Mouse (Mus musculus): ENCODE data around the gene Hoxd8. TPM values are rescaled to one million over a fixed set of nuclear protein-coding genes. Genes with fewer than 3 reads are reported as not detected.

The Hoxd8 gene
- polyA plus RNA-seq, 1 experiment from 2014 or later = not detected

DNA sequence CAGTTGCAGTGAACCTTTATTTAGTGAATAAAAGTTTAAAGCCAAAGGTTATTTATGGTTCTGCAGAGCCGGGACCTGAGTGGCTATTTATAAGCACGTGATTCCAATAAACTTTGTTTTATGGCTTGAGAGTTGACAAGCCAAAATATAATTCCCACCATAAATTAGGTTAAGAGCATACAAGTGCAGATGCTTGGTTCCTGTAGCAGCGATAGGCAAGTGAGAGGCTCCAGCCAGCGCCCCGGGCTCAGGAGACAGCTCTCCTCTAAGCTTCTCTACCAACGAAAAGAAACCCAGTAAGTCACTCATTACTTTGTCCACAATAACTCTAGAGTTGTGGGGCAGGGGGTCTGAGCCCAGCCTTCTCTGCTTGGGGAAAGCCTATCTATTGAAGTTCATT, 17.5 kb downstream of the Hoxd8 start:
- Histone ChIP-seq H3K36me3 (ENCODE audit: inconsistent target) (no peaks in the 10 kb centered on the region), H3K27ac (no peak overlapping the region), H3K79me2 (ENCODE audit: inconsistent target) (no peaks in the 10 kb centered on the region), H3K4me3 (ENCODE audit: inconsistent target) (no peak overlapping the region)
- WGBS (ENCODE audit: missing documents) = 17% methylated on average over 6 of the region's 6 CpGs

DNA sequence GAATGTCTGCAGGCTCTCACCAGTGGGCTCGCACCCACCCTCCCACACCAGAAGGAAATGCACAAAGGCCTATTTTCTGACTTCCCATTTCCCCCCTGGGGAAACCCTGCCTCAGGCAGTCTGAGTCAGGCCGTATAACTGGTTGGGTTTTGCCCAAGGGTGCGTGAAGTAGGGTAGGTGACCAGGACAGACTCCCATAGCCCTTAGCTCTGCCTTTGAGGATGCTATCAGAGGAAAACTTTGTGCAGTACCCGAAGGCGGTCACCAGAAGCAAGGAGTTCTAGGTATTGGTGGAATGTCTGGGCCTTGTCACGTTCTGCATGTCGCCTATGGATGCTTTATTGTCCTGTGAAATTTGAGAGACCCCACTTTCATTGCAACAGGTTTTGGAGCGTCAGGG, 18.5 kb downstream of the Hoxd8 start:
- Histone ChIP-seq H3K79me2 (ENCODE audit: inconsistent target) (no peaks in the 10 kb centered on the region), H3K36me3 (ENCODE audit: inconsistent target) (no peaks in the 10 kb centered on the region), H3K27ac (no peak overlapping the region), H3K4me3 (ENCODE audit: inconsistent target) (no peak overlapping the region)
- 35% methylated on average over 8 of the region's 8 CpGs for WGBS (ENCODE audit: missing documents)

DNA sequence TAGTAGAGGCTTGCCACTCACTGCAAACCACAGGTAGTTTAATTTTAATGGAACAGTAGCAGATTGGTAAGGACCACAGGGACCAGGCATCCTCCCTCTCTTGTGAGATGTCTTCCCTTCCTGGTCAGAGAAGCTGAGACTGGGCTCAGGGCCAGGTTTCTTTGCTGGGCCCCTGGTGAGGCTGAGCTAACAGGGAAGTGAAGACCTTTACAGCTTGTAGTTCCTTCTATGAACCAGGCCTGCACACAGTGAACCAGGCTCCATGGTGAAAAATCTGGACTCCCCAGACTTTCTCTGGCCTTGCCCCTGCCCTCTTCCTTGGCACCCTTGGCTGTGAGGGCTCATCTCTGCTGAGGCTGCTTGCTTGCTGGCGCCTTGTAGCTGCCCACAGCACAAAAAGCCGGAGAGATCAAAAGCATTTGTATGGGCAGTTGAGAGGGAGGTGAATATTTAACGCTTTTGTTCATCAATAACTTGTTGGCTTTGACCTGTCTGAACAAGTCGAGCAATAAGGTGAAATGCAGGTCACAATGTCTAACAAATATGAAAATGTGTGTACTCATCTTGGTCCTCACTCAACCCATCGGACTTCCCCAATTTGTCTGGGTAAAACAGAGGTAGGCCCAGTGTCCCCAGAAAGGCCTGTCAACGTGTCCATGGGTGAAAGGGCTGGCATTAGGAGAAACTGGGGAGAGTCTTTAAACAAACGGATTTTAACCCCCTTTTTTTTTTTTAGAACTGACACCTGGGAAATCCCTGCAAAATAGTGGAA, 20.0 kb downstream of the Hoxd8 start:
- Histone ChIP-seq H3K36me3 (ENCODE audit: inconsistent target) (no peaks in the 10 kb centered on the region), H3K27ac (no peak overlapping the region), H3K79me2 (ENCODE audit: inconsistent target) (no peaks in the 10 kb centered on the region), H3K4me3 (ENCODE audit: inconsistent target) (no peak overlapping the region)
- 65% methylated on average over 7 of the region's 7 CpGs for WGBS (ENCODE audit: missing documents)

DNA sequence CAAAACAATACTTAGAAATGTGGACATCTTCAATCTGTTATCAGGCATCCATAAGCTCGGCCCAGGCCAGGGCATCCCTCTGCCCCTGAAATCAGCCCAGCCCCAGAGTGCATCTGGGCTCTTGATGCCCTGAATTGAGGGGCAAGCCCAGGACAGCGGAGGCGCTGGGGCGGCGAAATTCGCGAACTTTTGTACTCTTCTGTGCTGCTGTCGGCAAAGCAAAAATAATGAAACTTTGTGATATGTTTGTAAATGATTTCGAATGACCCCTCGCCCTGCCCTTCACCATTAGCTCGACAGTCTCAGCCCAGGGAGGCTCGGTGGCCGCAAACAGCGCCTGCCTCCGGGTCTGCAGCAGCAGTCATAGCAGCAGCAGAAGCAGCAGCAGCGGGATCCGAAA, 20.8 kb downstream of the Hoxd8 start:
- no peak overlapping the region for H3K27ac ChIP-seq
- 82% methylated on average over 17 of the region's 17 CpGs for WGBS (ENCODE audit: missing documents)
- H3K79me2 ChIP-seq (ENCODE audit: inconsistent target) = no peaks in the 10 kb centered on the region
- H3K36me3 ChIP-seq (ENCODE audit: inconsistent target) = no peaks in the 10 kb centered on the region
- H3K4me3 ChIP-seq (ENCODE audit: inconsistent target) = no peak overlapping the region

DNA sequence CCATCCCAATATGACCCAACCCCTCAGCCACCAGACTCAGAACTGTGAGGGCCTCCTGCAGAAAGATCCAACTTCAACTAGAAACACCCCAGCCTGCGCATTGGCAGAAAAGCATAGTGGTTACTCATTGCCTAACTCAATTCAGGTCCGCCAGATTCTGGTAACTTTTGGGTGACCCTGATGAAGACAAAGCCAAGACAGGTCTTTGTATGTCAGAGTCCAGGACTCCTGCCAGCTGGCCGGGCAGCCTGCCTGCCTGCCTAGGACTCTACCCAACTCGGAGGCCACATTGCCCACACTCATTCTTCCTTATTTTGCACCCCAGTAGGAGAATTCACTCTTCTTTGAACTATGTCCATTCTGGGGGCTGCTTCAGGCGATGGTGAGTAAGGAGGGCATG, 22.1 kb downstream of the Hoxd8 start, which contains the start of gene Gm28230:
Gene Gm28230, plus strand, starts transcription at position 178 of the 400 bp plus-strand sequence.
- Histone ChIP-seq H3K36me3 (ENCODE audit: inconsistent target) (no peaks in the 10 kb centered on the region), H3K27ac (no peak within 1 kb of the TSS), H3K79me2 (ENCODE audit: inconsistent target) (no peaks in the 10 kb centered on the region), H3K4me3 (ENCODE audit: inconsistent target) (no peak within 1 kb of the TSS)
- WGBS (ENCODE audit: missing documents) = 57% methylated on average over 5 of the region's 5 CpGs

DNA sequence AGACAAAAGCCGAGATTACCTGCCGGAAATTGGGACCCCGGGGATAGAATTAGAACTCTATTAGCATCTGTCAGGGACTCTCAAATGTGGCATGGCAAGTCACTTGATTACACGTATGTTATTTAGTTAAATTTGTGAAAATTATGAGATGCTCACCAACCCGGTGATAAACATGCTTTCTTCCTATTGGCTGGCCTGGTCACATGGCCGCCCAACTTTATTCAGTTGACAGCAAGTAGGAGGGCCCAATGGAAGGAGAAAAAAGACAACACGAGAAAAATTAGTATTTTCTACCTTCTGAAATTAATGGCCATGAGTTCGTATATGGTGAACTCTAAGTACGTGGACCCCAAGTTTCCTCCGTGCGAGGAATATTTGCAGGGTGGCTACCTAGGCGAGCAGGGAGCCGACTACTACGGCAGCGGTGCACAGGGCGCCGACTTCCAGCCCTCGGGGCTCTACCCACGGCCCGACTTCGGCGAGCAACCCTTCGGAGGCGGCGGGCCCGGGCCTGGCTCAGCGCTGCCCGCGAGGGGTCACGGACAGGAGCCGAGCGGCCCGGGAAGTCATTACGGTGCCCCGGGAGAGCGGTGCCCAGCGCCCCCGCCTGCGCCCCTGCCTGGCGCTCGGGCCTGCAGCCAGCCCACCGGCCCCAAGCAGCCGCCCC, 22.7 kb downstream of the Hoxd8 start:
- no peak overlapping the region for H3K4me3 ChIP-seq (ENCODE audit: inconsistent target)
- no peaks in the 10 kb centered on the region for H3K36me3 ChIP-seq (ENCODE audit: inconsistent target)
- WGBS (ENCODE audit: missing documents) = 11% methylated on average over 43 of the region's 43 CpGs
- no peak overlapping the region for H3K27ac ChIP-seq
- H3K79me2 ChIP-seq (ENCODE audit: inconsistent target) = no peaks in the 10 kb centered on the region

DNA sequence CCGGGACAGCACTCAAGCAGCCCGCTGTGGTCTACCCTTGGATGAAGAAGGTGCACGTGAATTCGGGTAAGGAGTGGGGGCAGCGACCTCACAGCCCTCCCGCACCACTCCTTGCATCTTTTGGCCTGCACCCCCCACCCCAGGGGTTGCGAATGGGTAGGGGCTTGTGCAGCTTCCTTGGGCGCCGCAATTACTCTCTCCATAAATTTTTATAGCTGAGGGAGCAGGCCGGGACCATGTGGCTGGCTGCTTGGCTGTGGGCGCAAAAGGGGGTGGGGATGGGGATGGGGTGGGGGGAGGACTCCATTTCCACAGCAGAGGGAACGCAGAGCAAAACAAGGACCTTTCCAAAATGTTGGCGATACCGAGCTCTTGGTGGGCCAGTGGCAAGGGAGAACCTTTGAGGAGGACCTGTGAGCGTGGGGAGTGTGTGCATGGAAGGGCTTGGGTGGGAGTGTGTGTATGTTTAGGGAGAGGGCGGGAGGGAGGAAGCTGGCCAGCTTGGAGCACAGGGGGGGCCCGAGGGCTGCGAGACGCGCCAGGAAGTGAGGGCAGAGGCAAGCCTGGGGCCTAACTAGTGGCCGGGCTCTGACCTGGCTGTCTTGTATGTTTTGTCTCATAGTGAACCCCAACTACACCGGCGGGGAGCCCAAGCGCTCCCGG, 23.4 kb downstream of the Hoxd8 start:
- H3K4me3 ChIP-seq (ENCODE audit: inconsistent target) = no peak overlapping the region
- 22% methylated on average over 25 of the region's 25 CpGs for WGBS (ENCODE audit: missing documents)
- no peaks in the 10 kb centered on the region for H3K36me3 ChIP-seq (ENCODE audit: inconsistent target)
- no peak overlapping the region for H3K27ac ChIP-seq
- no peaks in the 10 kb centered on the region for H3K79me2 ChIP-seq (ENCODE audit: inconsistent target)

DNA sequence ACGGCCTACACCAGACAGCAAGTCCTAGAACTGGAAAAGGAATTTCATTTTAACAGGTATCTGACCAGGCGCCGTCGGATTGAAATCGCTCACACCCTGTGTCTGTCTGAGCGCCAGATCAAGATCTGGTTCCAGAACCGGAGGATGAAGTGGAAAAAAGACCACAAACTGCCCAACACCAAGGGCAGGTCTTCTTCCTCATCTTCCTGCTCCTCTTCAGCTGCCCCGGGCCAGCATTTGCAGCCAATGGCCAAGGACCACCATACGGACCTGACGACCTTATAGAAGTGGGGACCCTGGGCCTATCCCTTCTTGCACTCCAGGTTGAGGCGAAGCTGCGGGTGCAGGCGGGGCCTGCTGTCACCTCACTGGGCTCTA, 23.9 kb downstream of the Hoxd8 start:
- H3K27ac ChIP-seq = no peak overlapping the region
- WGBS (ENCODE audit: missing documents) = 71% methylated on average over 12 of the region's 13 CpGs

DNA sequence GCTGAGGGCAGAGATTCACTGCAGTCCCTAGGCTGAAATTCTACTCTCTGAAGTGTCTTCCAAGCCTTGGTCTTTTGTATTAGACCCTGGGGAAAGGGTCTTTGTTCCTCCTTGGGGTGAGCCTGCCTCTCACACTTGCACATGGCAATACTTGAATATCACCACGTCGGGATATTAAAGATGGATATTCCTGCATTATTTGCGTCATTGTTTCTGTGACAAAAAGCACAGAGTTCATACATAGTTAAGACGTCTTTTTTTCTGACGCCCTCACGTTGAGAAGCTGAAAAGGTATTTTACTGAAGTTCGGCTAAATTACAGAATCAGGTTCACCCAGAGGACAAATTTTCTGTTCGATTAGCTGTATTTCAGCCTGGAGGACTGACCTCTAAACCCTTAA, 25.9 kb downstream of the Hoxd8 start:
- no peak overlapping the region for H3K27ac ChIP-seq
- 78% methylated on average over 8 of the region's 8 CpGs for WGBS (ENCODE audit: missing documents)

More for the DNA sequence above, 23.9 kb downstream of the Hoxd8 start:
- H3K36me3 ChIP-seq (ENCODE audit: inconsistent target) = no peaks in the 10 kb centered on the region
- H3K79me2 ChIP-seq (ENCODE audit: inconsistent target) = no peaks in the 10 kb centered on the region
- no peak overlapping the region for H3K4me3 ChIP-seq (ENCODE audit: inconsistent target)

DNA sequence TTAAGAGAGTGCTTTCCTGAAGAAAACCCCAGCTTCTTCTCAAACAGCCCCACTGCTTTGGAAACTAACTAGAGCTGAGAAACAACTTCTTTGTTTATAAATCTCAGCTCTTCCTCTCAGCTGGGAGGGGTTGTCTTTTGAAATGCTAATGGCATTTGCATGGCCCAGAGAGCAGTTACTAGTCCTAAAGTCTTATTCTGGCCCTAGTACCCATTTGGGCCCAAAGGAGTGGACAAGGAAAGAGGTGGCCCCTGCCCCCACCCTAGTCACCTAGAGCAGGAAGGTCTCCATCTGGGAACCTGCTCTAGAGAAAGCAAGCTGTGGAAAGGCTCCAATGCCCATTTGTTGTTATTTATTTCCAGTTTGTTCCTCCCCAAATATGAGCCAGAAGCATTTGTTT, 26.6 kb downstream of the Hoxd8 start:
- H3K4me3 ChIP-seq (ENCODE audit: inconsistent target) = no peak overlapping the region
- no peaks in the 10 kb centered on the region for H3K79me2 ChIP-seq (ENCODE audit: inconsistent target)
- H3K27ac ChIP-seq = no peak overlapping the region
- H3K36me3 ChIP-seq (ENCODE audit: inconsistent target) = no peaks in the 10 kb centered on the region

More for the DNA sequence above, 25.9 kb downstream of the Hoxd8 start:
- Histone ChIP-seq H3K36me3 (ENCODE audit: inconsistent target) (no peaks in the 10 kb centered on the region), H3K79me2 (ENCODE audit: inconsistent target) (no peaks in the 10 kb centered on the region), H3K4me3 (ENCODE audit: inconsistent target) (no peak overlapping the region)

DNA sequence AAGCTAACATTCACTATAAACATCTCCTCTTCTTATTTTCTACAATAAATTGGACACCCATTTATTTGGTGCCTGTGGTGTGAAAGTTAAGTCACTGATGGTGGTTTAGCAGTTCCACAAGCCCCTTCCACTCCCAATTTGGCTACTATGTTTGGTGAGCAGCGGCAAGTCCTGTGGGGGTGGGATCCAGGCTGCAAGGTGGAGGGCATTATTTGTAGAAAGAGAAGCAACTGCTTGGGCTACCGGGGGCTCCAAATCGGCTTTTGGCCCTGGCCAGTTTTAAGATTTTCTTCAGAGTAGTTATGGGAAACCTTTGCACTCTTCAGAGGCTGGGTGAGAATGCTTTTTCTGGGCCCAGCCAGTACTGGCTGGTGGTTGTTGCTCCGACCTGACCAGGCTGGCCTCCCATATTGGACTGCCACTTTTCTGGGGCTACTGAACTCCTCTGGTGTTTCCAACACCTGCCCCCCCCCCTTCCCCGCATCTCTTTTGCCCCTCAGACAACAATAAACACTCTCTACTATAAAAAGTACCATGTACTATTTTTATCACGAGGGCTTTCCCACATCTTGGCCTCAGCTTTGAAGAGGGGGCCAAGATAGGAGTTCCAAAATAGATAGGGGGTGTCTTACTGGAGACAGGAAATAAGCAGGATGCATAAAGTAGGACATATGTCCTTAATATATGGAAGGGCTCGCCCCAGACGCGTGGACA, 27.5 kb downstream of the Hoxd8 start:
- H3K36me3 ChIP-seq (ENCODE audit: inconsistent target) = no peaks in the 10 kb centered on the region
- no peak overlapping the region for H3K4me3 ChIP-seq (ENCODE audit: inconsistent target)
- 44% methylated on average over 9 of the region's 9 CpGs for WGBS (ENCODE audit: missing documents)
- H3K79me2 ChIP-seq (ENCODE audit: inconsistent target) = no peaks in the 10 kb centered on the region
- H3K27ac ChIP-seq = no peak overlapping the region

DNA sequence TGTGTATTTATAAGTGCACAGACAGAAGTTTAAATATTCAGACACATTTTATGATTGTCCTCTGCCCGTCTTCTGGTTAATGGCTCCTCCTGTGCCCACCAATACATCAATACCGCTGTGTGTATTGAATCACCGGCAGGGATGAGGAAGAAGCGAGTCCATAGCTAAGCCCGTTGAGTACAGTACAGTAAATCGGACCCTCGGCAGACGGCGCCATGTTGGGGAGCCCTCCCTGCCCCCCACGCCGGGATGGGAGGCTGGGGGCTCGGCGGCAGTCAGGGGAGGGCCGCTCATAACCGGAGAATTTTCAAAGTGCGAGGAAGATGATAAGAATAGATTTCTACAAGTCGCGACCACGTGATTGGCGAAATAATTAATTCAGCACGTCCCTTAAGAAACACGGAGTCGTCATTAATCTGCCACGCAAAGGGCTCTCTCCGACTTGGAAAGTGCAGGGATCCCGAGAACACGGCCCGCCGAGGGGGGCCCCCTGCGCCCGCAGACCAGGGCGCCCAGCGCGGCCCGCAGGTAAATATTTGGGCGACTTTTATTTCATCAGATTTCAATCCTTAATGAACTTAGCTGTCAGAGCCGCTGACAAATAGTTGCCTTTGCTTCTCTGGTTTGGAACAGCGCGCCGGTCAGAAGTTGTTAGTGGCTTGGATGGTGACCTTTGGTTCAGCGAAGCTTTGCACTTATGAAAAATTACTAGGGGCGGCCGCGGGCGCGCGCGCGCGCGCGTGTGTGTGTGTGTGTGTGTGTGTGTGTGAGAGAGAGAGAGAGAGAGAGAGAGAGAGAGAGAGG, 28.3 kb downstream of the Hoxd8 start:
- Histone ChIP-seq H3K27ac (no peak overlapping the region), H3K4me3 (ENCODE audit: inconsistent target) (no peak overlapping the region), H3K36me3 (ENCODE audit: inconsistent target) (no peaks in the 10 kb centered on the region), H3K79me2 (ENCODE audit: inconsistent target) (no peaks in the 10 kb centered on the region)
- WGBS (ENCODE audit: missing documents) = 4% methylated on average over 52 of the region's 52 CpGs

DNA sequence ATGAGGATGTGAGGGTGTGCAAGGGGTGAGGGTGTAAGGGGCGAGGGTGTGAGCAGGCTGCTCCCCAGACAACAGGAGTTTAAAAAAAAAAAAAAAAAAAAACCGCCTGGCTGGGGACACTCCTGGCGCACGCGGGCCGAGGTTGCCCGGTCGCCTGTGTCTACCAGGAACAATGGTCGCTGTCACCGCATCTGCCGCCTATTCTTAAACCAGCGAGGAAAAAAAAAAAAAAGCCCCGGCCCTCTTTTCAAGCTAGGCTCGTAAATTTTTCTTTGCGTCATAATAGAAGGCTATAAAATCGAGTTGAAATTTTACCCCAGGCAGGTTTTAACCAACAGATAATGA, 28.9 kb downstream of the Hoxd8 start:
- no peaks in the 10 kb centered on the region for H3K79me2 ChIP-seq (ENCODE audit: inconsistent target)
- 5% methylated on average over 16 of the region's 16 CpGs for WGBS (ENCODE audit: missing documents)
- no peak overlapping the region for H3K4me3 ChIP-seq (ENCODE audit: inconsistent target)
- no peaks in the 10 kb centered on the region for H3K36me3 ChIP-seq (ENCODE audit: inconsistent target)
- no peak overlapping the region for H3K27ac ChIP-seq

DNA sequence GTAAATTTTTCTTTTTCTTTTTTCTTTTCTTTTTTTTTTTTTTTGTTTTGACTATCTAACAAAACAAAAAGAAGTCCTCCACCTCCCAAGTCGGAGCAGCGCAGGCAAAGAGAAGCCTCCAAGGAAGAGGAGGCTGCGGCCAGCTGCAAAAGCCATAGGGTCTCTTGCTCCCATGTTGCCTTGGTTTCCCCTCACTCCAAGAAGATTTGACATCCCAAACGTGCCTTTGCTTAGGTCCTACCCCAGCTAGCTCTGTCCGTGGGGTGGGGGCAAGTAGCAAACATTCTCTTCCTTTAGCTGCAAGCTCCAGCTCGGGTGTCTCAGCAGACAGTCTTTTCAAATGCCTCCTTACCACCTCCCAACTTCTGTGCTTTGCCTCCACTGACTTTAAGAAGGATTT, 29.4 kb downstream of the Hoxd8 start:
- Histone ChIP-seq H3K79me2 (ENCODE audit: inconsistent target) (no peaks in the 10 kb centered on the region), H3K36me3 (ENCODE audit: inconsistent target) (no peaks in the 10 kb centered on the region), H3K27ac (no peak overlapping the region), H3K4me3 (ENCODE audit: inconsistent target) (no peak overlapping the region)
- WGBS (ENCODE audit: missing documents) = 7% methylated on average over 6 of the region's 6 CpGs

Measured in macrophage (primary cell).